Mouse (Mus musculus) heart, postnatal 0 days (tissue): Measurements from ENCODE around the gene Umodl1.

Experiments used
- CTCF ChIP-seq: IDR thresholded peaks from 2 replicates; pipeline ENCODE4 v1.5.1; 2016; ENCODE audit warnings: antibody characterized with exemption, control low read depth, low read depth
- EP300 ChIP-seq: IDR thresholded peaks from 2 replicates; pipeline ENCODE4 v1.6.1; 2016; ENCODE audit warnings: antibody characterized with exemption, low read depth

DNA sequence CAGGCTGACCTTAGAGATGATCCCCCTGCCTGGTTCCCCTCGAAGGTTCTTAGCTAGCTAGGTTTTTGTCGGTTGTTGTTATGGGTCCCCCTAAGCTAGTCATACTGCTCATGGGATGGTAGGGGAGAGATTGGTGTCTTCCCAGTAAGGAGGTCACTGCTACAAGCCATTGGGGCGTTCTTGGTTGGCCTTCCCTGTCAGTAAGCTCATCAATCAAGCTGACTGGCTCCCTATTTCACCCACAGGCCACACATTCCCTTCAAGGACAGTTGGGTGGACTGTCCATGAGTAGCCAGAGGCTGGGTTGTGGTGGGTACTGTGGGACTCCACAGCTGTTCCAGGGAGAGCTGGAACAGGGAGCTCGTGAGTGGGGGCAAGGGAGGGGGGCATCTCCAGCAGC lies 29.1 kb downstream of the Umodl1 start:
- no peak for TF ChIP-seq EP300
- no peak for TF ChIP-seq CTCF
